Mouse (Mus musculus): ENCODE measurements around the gene Tesc.

The Tesc gene

GRCm38 (mm10) chr5:118027698-118028190, at the start of gene Tesc:
Gene Tesc, plus strand, starts transcription at chr5:118027743.
- DNase-seq (ENCODE audit: low read depth, low spot score): no peak

GRCm38 (mm10) chr5:117978159-117978697, 49.3 kb upstream of the Tesc start:
- DNase-seq (ENCODE audit: low read depth, low spot score): no peak

DNA sequence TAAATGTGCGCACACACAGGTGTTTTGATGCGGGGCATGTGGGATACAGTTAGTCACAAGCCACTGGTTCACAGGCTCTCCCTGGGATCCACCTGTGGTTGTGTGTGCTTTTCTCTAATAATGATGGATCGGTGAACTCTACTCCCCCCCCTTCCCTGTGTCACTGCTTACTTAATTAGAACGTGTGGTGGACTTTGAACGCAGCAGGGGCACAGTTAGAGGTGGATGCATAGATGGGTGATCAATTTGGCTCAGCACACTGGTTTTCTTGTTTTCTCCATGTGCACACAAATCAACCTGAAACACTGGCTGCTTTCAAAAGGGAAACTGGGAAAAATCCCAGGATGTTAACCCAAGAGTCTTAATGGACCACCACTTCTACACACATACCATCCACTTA, 48.5 kb upstream of the Tesc start:
- no peak for DNase-seq (ENCODE audit: low read depth, low spot score)

GRCm38 (mm10) chr5:117980921-117981320, 46.6 kb upstream of the Tesc start:
- no peak for DNase-seq (ENCODE audit: low read depth, low spot score)

DNA sequence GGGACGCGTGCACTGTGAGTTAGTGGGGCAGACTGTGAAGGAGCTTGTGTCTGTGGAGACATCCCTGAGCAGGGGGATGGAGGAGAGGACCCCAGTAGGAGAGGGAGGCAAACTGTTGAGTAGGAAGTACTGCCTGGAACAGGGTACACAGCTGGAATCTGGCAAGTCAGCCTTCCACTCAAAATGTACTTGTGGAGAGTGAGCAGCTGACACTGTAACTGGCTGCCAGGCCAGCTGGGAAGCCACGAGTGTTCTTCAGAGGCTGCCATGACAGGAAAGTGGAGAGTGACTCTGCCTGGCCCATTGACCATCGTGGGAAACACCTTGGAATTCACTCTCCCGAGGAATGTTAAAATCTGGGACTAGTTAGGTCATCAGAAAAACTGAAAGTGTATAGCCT, 45.6 kb upstream of the Tesc start:
- no peak for DNase-seq (ENCODE audit: low read depth, low spot score)

DNA sequence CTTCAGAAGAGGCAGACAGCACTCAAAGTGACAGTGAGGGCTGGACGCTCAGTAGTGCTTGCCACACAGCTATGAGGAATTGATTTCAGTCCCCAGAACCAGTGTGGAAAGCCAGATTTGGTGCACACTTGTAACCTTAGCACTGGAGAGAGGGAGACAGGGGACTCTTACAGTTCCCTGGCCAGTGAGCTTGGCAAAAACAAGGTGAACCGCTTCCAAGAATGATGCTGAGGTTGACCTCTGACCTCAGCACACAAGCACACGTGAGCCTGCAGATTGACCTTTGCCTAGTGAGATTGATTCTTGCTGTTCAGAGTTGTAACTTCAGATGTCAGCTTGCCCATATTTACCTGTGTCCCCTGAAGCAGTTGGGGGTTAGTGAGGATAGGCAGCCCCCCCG, 41.2 kb upstream of the Tesc start:
- DNase-seq (ENCODE audit: low read depth, low spot score): no peak

DNA sequence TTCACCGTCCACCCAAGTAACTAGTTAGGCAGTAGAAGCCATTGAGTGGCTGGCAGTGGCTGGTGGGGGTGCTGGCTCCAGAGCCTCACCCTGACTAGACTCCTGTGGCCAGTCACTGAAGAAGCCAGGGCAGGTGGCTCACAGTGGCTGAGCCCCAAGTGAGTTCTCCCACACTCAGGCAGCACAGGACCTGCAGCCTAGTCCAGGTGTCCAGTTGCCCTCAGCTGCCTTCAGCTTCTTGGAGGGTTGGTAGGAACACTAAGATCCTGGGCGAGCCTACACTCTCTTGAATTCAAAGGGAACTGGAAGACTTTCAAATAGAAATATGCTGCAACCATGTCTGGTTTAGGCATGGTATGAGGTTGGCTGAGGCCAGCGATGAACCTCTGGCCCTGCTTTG, 39.7 kb upstream of the Tesc start:
- DNase-seq (ENCODE audit: low read depth, low spot score): no peak

DNA sequence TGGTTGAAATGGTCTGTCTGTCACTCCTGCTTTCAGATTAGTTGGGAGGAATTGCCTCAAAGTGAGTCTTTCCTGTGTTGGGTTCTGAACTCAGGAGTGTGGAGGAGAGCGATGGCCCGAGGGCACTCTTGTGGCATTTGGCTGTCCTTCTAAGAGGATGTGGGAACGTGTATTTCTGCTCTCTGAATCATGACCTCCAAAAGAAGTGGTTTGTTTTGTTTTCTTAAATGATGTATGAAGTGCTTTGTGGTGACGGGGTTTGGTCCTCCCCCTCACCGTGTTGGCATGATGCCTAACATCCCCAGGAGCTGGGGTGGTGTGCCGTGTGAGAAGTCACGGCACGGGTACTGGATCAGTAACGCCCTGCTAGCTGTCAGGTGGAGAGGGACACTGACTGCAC, 39.2 kb upstream of the Tesc start:
- peak; percentile 55 for DNase-seq (ENCODE audit: low read depth, low spot score)

- peak; percentile 75 for DNase-seq (ENCODE audit: low read depth, low spot score)
Measured at GRCm38 (mm10) chr5:117989773-117990172, 37.8 kb upstream of the Tesc start.

DNA sequence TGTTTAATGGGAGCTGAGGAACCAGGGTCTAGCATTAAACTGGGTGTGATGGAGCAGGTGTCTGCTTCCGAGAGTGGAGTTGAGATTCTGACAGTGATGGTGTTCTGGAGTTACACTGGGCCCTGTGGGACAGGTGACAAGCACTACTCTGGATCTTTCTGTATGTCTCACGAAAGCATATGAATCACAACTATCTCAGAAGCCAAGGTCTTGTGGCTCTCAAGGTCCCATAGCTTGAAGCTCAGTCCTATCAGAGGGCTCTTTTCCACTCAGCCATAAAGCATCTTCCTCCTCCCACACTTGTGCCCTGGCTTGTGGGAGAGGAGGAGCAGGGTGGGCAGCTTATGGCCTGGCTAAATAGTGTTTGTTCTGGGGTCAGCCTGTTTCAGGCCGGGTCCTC, 36.6 kb upstream of the Tesc start:
- DNase-seq (ENCODE audit: low read depth, low spot score): no peak

GRCm38 (mm10) chr5:117993550-117993949, 34.0 kb upstream of the Tesc start:
- DNase-seq (ENCODE audit: low read depth, low spot score): no peak

DNA sequence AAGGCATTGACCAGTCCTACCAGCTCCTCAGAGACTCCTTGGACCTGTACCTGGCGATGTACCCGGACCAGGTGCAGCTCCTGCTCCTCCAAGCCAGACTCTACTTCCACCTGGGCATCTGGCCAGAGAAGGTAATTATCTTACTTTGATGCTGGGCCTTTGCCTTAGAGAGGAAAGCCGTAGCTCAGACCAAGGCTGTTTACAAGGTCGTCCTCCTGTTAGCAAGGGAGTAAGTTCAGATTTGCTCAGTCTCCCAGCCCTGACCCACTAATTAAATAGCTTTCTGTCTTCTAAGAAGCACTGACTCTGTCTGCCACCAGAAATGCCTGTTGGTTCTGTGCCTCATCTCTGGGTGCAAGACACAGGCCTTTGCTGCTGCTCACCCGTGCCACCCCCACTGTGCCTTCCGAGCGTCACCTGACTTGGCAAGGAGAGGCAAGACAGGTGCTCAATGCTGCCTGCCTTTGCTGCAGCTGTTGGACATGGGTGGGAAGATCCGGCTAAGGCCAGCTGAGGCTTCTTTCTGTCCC, 32.1 kb upstream of the Tesc start:
- no peak for DNase-seq (ENCODE audit: low read depth, low spot score)

DNA sequence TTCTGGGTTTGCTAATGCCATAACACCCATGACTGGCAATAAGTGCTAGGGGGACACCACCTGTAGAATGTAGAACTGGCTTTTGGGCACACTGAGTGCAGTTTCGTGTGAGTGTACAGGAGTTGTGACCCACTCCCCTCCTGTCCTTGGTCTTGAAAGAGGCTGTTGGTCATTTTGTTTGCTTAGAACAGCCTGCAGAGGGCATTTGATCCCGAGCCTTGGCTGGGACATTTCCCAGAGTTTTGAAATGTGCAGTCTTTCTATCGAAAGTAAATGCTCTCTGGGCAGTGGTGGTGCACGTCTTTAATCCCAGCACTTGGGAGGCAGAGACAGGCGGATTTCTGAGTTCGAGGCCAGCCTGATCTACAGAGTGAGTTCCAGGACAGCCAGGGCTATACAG, 31.6 kb upstream of the Tesc start:
- DNase-seq (ENCODE audit: low read depth, low spot score): no peak

DNA sequence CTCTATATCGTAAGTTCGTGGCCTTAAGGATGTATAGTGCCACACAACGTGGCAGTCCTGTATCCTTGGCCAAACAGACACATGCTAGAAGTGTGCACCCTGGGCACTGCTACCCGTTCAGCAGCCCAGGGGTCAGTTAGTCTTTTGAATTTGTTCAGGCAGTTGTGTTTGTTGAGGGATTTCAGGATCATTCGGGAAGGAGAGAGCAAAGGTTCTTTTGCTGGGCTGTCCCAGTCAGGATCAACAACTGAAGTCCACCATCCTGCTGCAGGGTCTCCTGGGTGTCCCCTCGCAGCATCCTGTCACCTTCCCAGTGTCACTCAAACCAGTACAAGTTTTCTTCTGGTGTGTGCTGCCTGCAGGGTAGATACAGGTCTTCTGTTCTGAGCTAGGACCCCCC, 31.0 kb upstream of the Tesc start:
- DNase-seq (ENCODE audit: low read depth, low spot score): no peak

GRCm38 (mm10) chr5:117997434-117997970, 30.0 kb upstream of the Tesc start:
- no peak for DNase-seq (ENCODE audit: low read depth, low spot score)

- no peak for DNase-seq (ENCODE audit: low read depth, low spot score)
Measured at GRCm38 (mm10) chr5:117999061-117999460, 28.5 kb upstream of the Tesc start.

GRCm38 (mm10) chr5:117999584-117999983, 28.0 kb upstream of the Tesc start:
- no peak for DNase-seq (ENCODE audit: low read depth, low spot score)

GRCm38 (mm10) chr5:118002059-118002458, 25.5 kb upstream of the Tesc start:
- peak; percentile 81 for DNase-seq (ENCODE audit: low read depth, low spot score)

DNA sequence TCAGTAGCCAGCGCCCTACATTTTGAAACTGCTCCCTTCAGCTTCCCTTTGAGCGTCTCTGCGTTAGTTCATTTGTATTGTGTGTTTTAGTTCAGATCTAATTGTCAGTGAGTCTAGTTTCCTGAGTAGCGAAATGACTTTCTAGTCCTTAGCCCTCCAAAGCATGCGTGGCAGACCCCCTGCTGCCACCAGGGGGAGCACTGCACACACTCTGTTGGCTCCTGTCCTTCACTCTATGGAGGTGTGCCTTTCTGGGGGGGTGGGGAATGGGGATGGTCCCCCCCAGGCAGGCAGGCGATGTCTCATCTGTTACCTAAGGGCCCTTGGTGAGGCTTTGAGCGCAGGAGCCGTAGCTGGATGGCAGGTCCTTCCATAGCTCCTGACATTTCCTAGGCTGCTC, 22.9 kb upstream of the Tesc start:
- peak; percentile 72 for DNase-seq (ENCODE audit: low read depth, low spot score)

GRCm38 (mm10) chr5:118005728-118006127, 21.8 kb upstream of the Tesc start:
- DNase-seq (ENCODE audit: low read depth, low spot score): no peak

- no peak for DNase-seq (ENCODE audit: low read depth, low spot score)
Measured at GRCm38 (mm10) chr5:118008344-118008743, 19.2 kb upstream of the Tesc start.

DNA sequence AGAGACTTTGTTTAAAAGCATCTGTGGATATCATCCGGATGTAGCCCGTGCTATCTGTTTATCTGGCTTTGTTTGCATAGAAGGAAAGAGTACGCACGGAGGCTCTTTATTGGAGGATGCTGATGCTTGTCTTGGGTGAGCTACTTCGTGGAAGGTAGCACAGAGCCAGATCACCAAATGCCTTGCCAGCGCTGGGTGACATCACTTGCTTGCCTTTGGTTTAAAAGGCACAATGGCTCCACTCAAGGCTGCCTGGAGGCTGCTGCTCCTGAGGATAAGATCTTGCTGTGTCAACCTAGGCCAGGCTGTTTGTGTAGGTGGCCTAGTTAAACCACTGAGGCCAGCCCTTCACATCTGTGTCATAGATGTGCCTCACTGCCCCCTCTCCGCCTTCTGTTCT, 16.7 kb upstream of the Tesc start:
- DNase-seq (ENCODE audit: low read depth, low spot score): no peak

GRCm38 (mm10) chr5:118011796-118012195, 15.7 kb upstream of the Tesc start:
- no peak for DNase-seq (ENCODE audit: low read depth, low spot score)

DNA sequence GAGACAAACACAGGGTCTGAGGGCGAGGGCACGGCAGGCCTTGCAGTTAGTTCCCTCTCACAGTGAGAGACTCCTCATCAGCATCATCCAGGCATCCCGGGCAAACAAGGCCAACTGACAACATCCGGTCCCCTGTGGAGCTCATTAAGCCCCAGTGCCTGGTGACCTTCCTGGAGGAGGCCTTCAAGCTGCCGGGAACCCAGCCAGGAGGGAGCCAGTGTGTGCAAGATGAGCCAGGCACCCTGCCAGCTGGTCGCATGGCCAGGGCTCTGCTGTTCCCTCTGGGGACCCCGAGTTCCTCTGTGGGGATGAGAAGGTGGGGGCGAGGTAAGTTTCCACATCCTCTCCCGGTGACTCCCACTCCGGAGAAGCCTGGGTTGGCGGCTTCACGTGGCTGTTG, 12.5 kb upstream of the Tesc start:
- DNase-seq (ENCODE audit: low read depth, low spot score): peak; percentile 57
